Mouse (Mus musculus) gastrocnemius, postnatal 10 days (tissue): ENCODE results near the gene Tktl2. TPM values are rescaled to one million over a fixed set of nuclear protein-coding genes. Genes with fewer than 3 reads are reported as not detected.

ENCODE experiments used
- DNase-seq: peaks from one replicate; pipeline ENCODE4 v3.0.0; 2021; ENCODE audit warnings: mixed read lengths
- long read RNA-seq, 2 experiments: library from polyadenylated mRNA; stranded (forward); transcript quantifications; one replicate each; pipeline ENCODE4 v2.0.0; 2021
- total RNA-seq, 2 experiments: library from RNA; stranded (reverse); gene quantifications; 2 replicates each; pipeline ENCODE4 v1.2.3; 2021

Tktl2 gene
- total RNA-seq, result not detected
- long read RNA-seq, experiment 1, result 0 reads
- long read RNA-seq, experiment 2, result 0 reads

- no peak for DNase-seq
These were observed at the start of gene Tktl2 for GRCm38 (mm10) chr8:66511537-66511936. Tktl2 (plus strand) TSS chr8:66511756.

- no peak for DNase-seq
These were observed 41.7 kb upstream of the Tktl2 start for GRCm38 (mm10) chr8:66469821-66470220.

- DNase-seq, result no peak
These were observed 34.7 kb upstream of the Tktl2 start for GRCm38 (mm10) chr8:66476880-66477279.

- DNase-seq, result peak; percentile 77
These were observed 25.3 kb upstream of the Tktl2 start, which contains the start of gene Tma16 for GRCm38 (mm10) chr8:66486084-66486763. Tma16 (minus strand) TSS chr8:66486530.

- no peak for DNase-seq
These were observed 23.0 kb upstream of the Tktl2 start for GRCm38 (mm10) chr8:66488556-66488955.

GRCm38 (mm10) chr8:66490624-66491023 lies 20.9 kb upstream of the Tktl2 start:
- no peak for DNase-seq

GRCm38 (mm10) chr8:66494496-66494895 lies 17.1 kb upstream of the Tktl2 start:
- no peak for DNase-seq

- DNase-seq, result peak; percentile 78
These were observed 15.8 kb upstream of the Tktl2 start for GRCm38 (mm10) chr8:66495726-66496125.

- no peak for DNase-seq
These were observed 14.5 kb upstream of the Tktl2 start for GRCm38 (mm10) chr8:66496998-66497577.

- DNase-seq, result no peak
These were observed 8.2 kb upstream of the Tktl2 start for GRCm38 (mm10) chr8:66503381-66503780.

GRCm38 (mm10) chr8:66519149-66519548 lies 7.6 kb downstream of the Tktl2 start:
- no peak for DNase-seq

- no peak for DNase-seq
These were observed 9.0 kb downstream of the Tktl2 start for GRCm38 (mm10) chr8:66520576-66520975.

GRCm38 (mm10) chr8:66550092-66550491 lies 38.5 kb downstream of the Tktl2 start:
- DNase-seq, result no peak

Other genes starting within 250 kb of the Tktl2 start
- gene Tma16, start 25.2 kb upstream of the Tktl2 start, total RNA-seq, result 1 to 10 TPM; 5.5 to 6.7 TPM
- gene Npy5r, start 176.4 kb downstream of the Tktl2 start, total RNA-seq, result not detected
- gene Npy1r, start 185.4 kb downstream of the Tktl2 start, total RNA-seq, result 1 to 10 TPM; 1.0 to 1.9 TPM